8 mouse cellular contexts compared by ENCODE assay signal in genomic region chr10:59920485-59920809, GRCm38 (mm10). TPM values are rescaled to one million over a fixed set of nuclear protein-coding genes. Genes with fewer than 3 reads are reported as not detected.
DNase-seq lines count a peak whose midpoint lies in the region; ATAC-seq and TF ChIP-seq lines count a peak whose summit lies in the region.

No protein-coding gene starts in this region.

- H3K4me1 ChIP-seq in spleen, adult 2 months (ENCODE audit: control insufficient read depth, insufficient read depth, insufficient read length) = peaks cover 16% of the 10 kb centered on the region; the same call in 1 of the 2 replicates
- peaks cover 62% of the 10 kb centered on the region for H3K4me1 ChIP-seq in limb, embryonic 13.5 days
- H3K4me1 ChIP-seq in stomach, embryonic 16.5 days (ENCODE audit: control insufficient read depth, insufficient read depth, low read length) = peaks cover 42% of the 10 kb centered on the region

- H3K9me3 ChIP-seq in limb, embryonic 13.5 days = no peaks in the 10 kb centered on the region
- H3K9me3 ChIP-seq in stomach, embryonic 16.5 days (replicated peaks; ENCODE audit: control insufficient read depth, low read length) = no peaks in the 10 kb centered on the region

- peak overlapping the region; percentile 63 for H3K9ac ChIP-seq in limb, embryonic 13.5 days
- peak overlapping the region; percentile 68 for H3K9ac ChIP-seq in stomach, embryonic 16.5 days (ENCODE audit: low read length)

- ATAC-seq in limb, embryonic 13.5 days (ENCODE audit: low FRiP score, low read depth) = no peak
- ATAC-seq in stomach, embryonic 16.5 days (ENCODE audit: insufficient read depth, low FRiP score) = no peak

- no peaks in the 10 kb centered on the region for H3K27me3 ChIP-seq in spleen, adult 2 months (ENCODE audit: control insufficient read depth, insufficient read depth, low read length)
- H3K27me3 ChIP-seq in limb, embryonic 13.5 days = no peaks in the 10 kb centered on the region
- no peaks in the 10 kb centered on the region for H3K27me3 ChIP-seq in stomach, embryonic 16.5 days (ENCODE audit: control insufficient read depth, insufficient read depth, low read length)

- no peak for TF ChIP-seq CTCF in spleen, adult 2 months (IDR thresholded peaks at IDR 0.05; ENCODE audit: extremely low read depth, insufficient read depth, insufficient read length, insufficient replicate concordance)

- H3K36me3 ChIP-seq in spleen, adult 2 months (ENCODE audit: control insufficient read depth, insufficient read depth, low read length) = no peaks in the 10 kb centered on the region
- no peaks in the 10 kb centered on the region for H3K36me3 ChIP-seq in limb, embryonic 13.5 days
- no peaks in the 10 kb centered on the region for H3K36me3 ChIP-seq in stomach, embryonic 16.5 days (ENCODE audit: control insufficient read depth, insufficient read depth, low read length)

- peak overlapping the region; percentile 31 for H3K27ac ChIP-seq in spleen, adult 2 months (ENCODE audit: insufficient read depth, low read length)
- H3K27ac ChIP-seq in limb, embryonic 13.5 days = peak overlapping the region; percentile 92
- H3K27ac ChIP-seq in stomach, embryonic 16.5 days (ENCODE audit: low read length) = peak overlapping the region; percentile 82

- peak overlapping the region; percentile 82 for H3K4me2 ChIP-seq in limb, embryonic 13.5 days (replicated peaks)
- peak overlapping the region; percentile 85 for H3K4me2 ChIP-seq in stomach, embryonic 16.5 days (ENCODE audit: low read depth, low read length)

- TF ChIP-seq POLR2A in spleen, adult 2 months (IDR thresholded peaks at IDR 0.05; ENCODE audit: low read depth, low read length) = no peak

- DNase-seq in adrenal gland, adult 2 months = peak; percentile 41
- no peak for DNase-seq in adrenal gland, adult 18-20 months (ENCODE audit: low spot score in 2 of 2)
- DNase-seq in spleen, adult 2 months (ENCODE audit: low read depth in 1 of 2, low spot score in 2 of 2) = no peak
- no peak for DNase-seq in spleen, postnatal 36 days (ENCODE audit: low spot score in 2 of 2)
- no peak for DNase-seq in urinary bladder, adult 2 months (ENCODE audit: low spot score)
- no peak for DNase-seq in left cerebral cortex, adult 8-10 months (ENCODE audit: low spot score in 2 of 2)

- no peak overlapping the region for H3K4me3 ChIP-seq in spleen, adult 2 months (ENCODE audit: extremely low read depth, insufficient read depth, insufficient read length)
- H3K4me3 ChIP-seq in limb, embryonic 13.5 days = peak overlapping the region; percentile 44
- H3K4me3 ChIP-seq in stomach, embryonic 16.5 days (replicated peaks; ENCODE audit: low read length) = peak overlapping the region; percentile 48

- 42% methylated on average over 7 of the region's 7 CpGs for WGBS in spleen, adult 2 months
- WGBS in limb, embryonic 13.5 days = 9% methylated on average over 7 of the region's 7 CpGs
- WGBS in stomach, embryonic 16.5 days = 27% methylated on average over 7 of the region's 7 CpGs

RNA-seq across cellular contexts. Expression of gene Ddit4, which starts 31.2 kb away (rescaled TPM):
- total RNA-seq in adrenal gland, adult 2 months (2021) = 10 to 100 TPM; 53.1 to 56.1 TPM
- polyA plus RNA-seq in adrenal gland, adult 2 months (2012; rRNA removed) = 151 and 157 TPM in 2 replicates
- 10 to 100 TPM; 29.5 to 69.3 TPM for total RNA-seq in adrenal gland, adult 18-20 months (2021)
- polyA plus RNA-seq in spleen, adult 2 months (2012; rRNA removed) = 152 and 168 TPM in 2 replicates
- polyA plus RNA-seq in limb, embryonic 13.5 days (2015; fragmentation: Nextera tagmentation; extraction: Ambion mirVana) = 75.9 and 77.0 TPM in 2 replicates
- polyA plus RNA-seq in stomach, embryonic 16.5 days (2015; fragmentation: Nextera tagmentation; extraction: Ambion mirVana) = 30.4 and 34.8 TPM in 2 replicates
- polyA plus RNA-seq in urinary bladder, adult 2 months (2012; rRNA removed) = 20.6 and 30.7 TPM in 2 replicates
- total RNA-seq in left cerebral cortex, adult 8-10 months (2022) = 10 to 100 TPM; 35.6 to 58.9 (median 44.0) TPM

RNA-seq across cellular contexts. Expression of gene Dnajb12, which starts 41.1 kb away (rescaled TPM):
- total RNA-seq in adrenal gland, adult 2 months (2021) = 10 to 100 TPM; 56.0 to 63.9 TPM
- 48.8 and 67.3 TPM in 2 replicates for polyA plus RNA-seq in adrenal gland, adult 2 months (2012; rRNA removed)
- 10 to 100 TPM; 43.8 to 55.0 TPM for total RNA-seq in adrenal gland, adult 18-20 months (2021)
- polyA plus RNA-seq in spleen, adult 2 months (2012; rRNA removed) = 29.9 and 32.4 TPM in 2 replicates
- polyA plus RNA-seq in limb, embryonic 13.5 days (2015; fragmentation: Nextera tagmentation; extraction: Ambion mirVana) = 19.3 and 20.1 TPM in 2 replicates
- polyA plus RNA-seq in stomach, embryonic 16.5 days (2015; fragmentation: Nextera tagmentation; extraction: Ambion mirVana) = 20.4 and 26.1 TPM in 2 replicates
- polyA plus RNA-seq in urinary bladder, adult 2 months (2012; rRNA removed) = 34.9 and 44.7 TPM in 2 replicates
- total RNA-seq in left cerebral cortex, adult 8-10 months (2022) = 10 to 100 TPM; 50.8 to 56.3 (median 54.1) TPM

Comparison
In these comparisons a context has a peak if more than half of its experiments do, and no peak if none do; other contexts are left out.
1. H3K27ac ChIP-seq: peak in every context shown above with its lines; median percentile 92 in limb, embryonic 13.5 days; 82 in stomach, embryonic 16.5 days; 31 in spleen, adult 2 months.